Mouse (Mus musculus) naive thymus-derived CD4-positive, alpha-beta T cell, adult 2 months (primary cell): Measurements from ENCODE around the gene Fam189a1.

Experiments used
- DNase-seq: peaks from one replicate; pipeline ENCODE4 v3.0.0-alpha.2; 2011; ENCODE audit warnings: low read depth

Gene Fam189a1

DNA sequence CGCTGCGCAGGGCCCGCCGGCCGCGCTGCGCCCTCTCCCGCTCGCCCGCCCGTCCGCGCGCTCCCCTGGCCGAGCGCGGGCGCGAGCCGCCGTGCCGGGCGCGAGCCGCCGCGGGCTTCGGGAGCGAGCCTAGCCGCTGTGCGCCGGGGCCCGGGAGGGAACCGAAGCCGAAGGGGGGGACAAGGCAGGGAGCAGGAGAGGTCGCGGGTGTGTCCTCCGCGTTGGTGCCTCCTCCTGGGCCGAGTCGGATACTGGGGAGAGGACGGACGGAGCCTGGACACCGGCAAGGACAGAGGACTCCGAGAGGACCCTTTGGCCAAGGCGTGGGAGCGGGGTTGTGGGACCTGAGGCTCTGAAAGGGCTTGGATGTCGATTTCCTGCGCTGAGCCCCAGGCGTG is at the start of gene Fam189a1:
Gene Fam189a1 (minus strand): TSS at position 57 of the 398 bp plus-strand sequence.
- no peak for DNase-seq

DNA sequence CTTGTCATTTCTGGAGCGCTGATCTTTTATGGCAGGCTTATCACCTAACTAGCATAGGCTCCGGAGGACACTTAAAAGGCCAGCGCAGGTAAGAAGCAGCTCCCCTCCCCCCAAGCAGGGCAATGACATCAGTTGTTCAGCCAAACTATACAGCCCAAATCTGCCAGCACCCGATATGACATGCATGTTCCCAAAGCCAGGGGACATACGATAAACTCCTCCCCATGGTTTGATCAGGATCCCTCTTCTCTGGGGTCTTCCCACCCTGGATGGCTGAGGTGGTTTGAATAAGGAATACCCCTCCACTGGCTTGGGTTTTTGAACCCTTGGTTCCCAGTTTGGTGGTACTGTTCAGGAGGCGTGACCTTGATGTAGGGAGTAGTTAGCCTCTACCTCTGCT is 49.7 kb upstream of the Fam189a1 start:
- no peak for DNase-seq

DNA sequence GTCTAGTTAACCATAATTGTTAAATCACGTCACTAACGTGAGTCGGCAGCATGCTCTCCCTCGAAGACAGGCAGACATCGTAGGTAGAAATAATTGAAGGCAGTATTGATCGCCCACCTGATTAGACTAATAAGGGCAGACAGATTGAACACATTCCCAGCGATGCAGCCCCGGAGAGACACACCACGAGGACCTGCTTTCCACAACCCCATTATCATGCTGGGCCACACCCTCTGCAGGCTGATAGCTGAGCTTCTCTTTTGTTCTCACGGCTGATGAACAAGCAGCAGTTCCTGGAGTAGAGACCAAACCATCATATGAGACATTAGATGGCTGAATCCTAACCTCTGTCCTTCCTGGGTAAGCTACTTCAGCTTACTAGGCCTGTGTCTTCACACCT is 46.3 kb upstream of the Fam189a1 start:
- no peak for DNase-seq

DNA sequence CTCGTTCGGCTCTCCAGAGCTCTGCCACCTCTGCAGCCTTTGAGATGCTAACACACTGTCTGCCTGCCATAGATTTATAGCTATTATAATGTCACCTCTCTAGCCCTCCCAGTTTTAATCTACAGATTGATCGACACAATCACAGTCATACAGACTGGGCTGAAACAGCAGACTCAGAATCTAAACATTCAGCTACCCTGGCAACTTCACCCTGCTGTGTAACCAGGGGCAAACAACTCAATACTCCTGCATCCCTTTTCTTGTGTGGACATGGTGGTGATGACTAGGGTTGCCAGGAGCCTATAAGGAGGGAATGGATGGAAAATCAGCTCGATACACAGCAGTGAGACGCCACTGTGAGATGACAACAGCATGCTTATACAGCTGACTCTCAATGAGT is 24.3 kb upstream of the Fam189a1 start:
- no peak for DNase-seq

DNA sequence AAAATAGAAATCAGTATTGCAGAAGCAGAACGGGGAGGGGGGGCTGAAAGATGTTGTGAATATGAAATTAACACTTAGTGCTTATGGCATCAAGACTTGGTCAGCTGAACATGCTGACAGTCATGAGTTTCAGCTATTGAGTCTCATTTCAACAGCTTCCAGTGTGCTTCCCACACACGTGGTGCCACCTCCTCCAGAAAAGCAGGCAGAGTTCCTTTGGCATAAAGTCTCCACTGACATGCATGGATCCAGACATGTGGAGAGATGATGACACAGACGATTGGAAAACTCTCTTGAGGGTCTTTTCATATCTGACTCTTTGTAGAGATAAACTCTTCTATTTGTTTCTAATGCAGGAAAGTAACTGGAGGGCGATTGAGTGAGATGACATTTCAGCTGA is 14.4 kb upstream of the Fam189a1 start:
- no peak for DNase-seq

DNA sequence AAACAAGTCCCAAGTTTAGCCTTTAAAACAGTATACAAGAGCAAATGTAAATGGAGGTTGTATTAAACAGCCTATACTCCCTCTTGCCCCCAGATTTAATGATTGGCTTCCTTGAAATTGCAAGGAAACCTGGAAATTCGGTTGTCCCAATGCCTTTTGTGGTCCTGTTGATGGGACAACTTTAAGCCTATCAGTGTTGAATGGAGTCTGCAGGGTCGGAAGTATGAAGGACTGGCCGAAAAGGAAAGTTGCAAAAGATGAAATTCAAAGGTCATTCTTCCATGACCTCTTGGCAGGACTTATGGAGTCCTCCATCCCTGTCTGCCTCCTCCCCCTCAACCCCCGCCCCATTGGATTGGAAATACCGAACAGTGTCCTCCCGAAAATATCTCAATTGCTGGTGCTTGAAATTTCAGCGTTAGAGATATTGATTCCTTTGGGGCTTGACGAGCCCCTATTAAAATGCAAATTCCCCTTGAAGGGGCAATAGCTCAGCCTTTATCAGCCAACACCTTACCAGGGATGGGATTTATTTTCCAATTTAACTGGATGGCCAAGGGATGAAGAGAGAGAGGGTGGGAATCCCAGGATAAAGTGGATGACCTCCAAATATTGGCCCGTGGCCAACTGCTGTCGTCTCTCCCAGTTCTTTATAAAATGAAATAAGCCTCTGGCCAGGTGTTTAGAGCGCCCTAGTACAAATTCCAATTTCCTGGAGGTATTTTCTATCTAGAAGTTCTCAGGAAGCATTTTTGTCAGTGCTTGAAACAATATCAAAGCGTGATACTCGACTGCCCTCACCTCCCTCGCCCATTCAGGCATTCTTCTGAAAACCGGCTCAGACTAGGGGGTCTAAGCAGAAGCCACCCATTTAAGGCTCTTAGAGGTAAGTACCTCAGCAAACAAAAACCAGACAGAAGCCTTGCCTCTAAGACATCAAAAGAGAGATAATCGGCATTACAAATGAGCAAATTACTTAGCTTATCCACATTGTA is 958 bp upstream of the Fam189a1 start:
- no peak for DNase-seq

DNA sequence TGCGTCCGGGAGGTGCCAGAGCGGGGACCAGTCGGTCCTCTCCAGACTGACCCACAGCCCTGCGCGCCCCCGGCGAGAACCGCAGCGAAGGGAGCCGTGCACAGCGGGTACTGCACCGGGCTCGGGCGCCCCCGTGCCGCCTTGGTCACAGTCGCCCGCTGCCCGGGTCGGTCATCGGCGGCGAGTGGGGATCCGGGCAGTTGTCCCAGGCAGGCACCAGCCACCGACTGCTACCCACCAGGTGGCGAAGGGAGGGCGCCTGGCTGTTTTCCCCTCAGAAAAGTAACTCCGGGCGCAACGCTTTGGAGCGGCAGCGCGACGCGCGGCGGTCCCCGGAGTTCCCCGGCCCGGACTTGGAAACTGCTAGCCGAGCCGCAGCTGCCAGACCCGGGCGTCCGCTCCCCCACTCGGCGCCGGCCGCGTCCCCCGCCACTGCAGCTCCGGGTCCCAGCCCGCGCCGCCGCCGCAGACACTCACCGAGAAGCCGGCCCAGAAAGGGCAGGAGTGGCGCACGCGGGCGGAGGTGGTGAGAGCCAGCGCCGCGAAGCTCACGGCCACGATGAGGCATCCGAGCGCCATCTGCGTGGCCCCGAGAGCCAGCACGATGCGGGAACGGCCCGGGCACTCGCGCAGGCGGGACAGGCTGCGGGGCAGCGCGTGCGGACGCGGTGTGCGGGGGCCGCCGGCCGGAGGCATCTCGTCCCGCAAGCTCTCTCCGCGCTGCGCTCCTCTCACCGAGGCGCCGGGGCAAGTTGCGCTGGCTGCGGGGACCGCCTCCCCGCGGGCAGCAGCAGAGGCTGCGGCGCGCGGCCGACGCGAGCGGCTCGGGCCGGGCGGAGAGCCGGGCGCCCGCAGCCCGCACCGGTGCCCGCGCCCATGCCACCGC is 499 bp downstream of the Fam189a1 start:
- DNase-seq, result no peak

DNA sequence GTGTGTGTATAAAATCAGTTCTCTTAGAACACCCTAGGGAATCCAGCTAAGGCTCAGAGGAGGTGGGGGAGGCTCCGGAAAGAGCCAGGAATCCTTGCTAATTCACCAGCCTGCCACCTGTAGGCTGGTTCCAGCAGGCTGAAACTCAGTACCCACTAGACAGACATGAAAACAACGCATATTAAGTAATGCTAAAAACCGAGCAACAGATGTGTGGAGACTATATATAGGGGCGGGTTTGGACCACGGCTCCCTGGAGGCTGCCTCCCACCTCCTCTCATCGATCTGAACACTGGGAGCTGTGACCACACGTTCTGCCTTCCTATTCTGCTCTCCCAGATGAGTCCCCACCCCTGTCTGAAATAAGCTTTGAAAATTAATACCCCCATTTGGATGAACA is 1.8 kb downstream of the Fam189a1 start:
- DNase-seq, result no peak

DNA sequence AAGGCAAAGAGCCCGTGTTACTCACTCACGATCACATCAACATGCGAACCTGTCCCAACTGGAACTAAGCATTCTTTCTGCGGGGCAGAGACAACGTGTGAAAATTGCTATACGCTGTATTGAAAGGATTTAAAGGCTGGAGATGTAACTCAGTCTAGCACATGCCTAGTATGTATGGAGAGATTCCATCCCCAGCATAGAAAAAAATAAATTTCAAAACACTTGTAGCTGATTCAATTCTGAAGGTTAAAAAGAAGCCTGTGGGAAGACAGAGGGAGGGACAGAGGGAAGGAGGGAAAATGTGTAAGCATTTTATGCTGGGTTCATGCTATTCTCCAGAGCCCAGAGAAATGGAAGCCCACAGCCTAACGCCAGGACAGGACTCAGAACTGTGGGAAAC is 2.5 kb downstream of the Fam189a1 start:
- no peak for DNase-seq

DNA sequence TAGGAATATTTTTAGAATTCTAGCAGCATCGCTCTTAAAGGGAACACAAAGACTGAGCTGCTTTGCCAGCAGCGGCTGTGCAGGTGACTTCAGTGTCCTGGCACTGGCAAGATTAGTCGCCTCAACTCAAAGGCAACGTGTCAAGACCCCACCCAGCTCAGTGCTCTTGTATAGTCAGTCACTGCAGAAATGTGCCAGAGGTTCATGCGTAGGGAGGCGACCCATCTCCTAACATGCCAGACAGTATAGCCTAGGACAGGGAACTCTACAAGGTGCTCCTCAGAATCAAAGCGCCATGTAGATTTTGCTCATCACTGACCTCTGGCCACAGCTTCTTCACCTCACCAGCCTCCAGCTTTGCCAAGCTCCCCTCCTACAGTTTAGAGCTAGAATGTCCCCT is 4.8 kb downstream of the Fam189a1 start:
- DNase-seq, result no peak

DNA sequence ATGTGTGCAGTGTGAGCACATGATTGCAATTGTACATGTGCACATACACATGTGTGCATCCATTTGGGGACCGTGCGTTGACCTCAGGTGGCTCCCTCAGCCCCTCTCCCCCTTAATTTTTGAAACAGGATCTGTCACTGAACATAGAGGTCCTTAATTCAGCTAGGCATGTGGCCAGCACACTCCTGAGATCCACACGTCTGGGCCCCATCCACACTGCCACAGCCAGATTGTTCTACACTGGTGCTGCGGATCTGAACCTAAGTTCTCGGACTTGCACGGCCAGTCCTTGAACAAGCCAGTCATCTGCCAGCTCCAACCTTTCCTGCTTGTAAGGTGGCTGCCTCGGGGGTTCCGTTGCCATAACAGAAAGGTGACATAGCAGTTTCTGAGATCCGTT is 7.3 kb downstream of the Fam189a1 start:
- no peak for DNase-seq

DNA sequence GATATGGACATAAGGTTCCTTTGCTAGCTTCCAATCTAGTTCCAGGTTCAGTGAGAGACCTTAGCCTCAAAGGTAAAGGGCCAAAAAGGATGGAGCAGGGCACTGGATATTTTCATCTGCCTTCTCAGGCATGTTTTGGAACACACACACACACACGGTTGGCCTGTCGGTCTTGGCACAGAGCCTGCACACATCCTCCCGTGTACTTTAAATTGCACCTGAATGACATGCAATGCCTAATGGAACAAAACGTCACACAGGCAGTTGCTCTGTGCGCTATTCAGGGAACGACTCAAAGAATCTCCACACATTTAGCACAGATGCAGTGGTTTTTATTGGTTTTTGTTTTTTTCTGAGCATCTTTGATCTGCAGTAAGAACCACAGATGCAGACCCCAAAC is 11.5 kb downstream of the Fam189a1 start:
- no peak for DNase-seq

DNA sequence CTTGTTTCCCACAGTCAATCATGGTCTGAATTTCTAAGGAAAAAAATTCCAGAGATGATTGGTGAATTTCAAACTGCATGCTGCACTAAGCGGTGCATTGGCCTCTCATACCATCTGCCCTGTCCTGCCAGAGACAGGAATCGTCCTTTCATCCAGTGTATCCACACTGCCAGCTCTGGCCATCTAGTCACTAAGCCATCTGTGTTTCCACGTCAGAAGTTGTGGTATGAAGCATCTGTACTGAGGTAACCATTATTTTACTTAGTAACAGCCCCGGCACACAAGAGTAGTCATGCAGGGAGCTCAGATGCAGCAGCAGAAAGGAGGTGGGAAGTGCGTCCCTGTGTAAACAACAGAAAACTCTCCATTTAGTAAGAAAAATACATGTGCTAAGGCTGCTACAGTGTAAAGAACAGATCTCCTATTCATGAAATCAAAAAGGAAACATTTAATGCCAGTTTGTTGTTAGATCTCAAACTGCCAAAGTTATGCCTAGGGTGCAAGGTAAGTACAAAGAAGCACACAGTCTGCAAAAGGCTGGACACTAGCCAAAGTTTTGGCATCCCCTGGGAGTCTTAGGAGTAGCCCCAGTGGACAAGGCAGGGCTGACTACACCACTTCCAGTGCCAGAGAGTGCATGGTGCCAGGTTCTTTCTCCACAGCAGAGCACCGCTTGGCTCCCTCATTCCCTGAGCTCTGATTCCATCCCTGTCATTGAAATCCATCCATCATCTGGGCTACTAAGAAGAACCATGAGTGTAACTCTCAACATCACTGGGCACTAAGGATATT is 14.3 kb downstream of the Fam189a1 start:
- DNase-seq, result no peak

DNA sequence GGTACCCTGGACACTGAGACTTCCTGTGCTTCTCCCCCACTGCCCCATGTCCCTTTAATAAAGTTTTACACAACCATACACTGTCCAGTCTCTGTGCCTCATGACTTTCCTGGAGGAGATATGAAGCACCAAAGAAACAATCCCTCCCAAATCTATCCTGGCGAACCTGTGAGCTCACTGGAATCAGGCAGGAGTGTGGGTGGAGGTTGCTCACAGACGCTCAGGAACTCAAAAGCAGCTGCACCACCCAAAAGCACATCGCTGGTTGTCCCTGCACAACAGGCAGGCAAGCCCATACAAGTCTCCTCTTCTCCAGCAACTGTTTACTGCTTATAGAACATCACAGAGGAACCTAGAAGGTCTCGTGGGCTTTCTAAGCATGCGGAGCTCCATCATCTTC is 15.5 kb downstream of the Fam189a1 start:
- DNase-seq, result no peak

DNA sequence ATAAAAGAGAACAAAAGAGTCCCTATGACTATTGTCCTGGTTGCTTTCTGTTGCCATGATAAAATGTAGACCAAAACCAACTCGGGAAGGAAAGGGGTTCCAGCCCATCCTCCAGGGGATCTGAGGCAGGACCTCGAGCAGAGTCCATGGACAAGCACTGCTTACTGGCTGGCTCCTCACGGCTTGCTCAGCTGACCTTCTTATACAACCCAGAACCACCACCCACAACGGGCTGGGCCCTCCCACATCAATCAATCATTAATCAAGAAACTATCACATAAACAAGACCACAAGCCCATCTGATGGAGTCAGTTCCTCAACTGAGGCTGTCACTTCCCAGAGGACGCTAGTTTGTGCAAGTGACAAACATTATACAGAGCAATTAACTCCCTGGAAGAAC is 16.3 kb downstream of the Fam189a1 start:
- no peak for DNase-seq

DNA sequence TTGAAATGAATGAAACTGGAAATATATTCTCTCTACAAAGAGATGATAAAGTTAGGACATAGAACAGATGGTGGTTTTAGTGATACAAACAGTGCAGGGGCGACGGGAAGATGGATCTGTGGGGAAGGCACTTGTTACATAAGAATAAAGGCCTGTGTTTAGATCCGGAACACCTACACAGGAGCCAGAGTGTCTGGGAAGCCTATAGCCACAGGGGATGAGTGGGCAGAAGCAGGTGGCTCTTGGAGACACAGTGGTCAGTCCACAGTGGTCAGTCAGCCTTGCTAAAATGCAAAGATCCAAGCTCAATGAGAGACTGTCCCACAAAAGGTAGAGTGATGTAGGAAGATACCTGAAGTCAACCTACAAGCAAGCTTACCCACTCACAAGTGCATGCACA is 32.6 kb downstream of the Fam189a1 start:
- no peak for DNase-seq

DNA sequence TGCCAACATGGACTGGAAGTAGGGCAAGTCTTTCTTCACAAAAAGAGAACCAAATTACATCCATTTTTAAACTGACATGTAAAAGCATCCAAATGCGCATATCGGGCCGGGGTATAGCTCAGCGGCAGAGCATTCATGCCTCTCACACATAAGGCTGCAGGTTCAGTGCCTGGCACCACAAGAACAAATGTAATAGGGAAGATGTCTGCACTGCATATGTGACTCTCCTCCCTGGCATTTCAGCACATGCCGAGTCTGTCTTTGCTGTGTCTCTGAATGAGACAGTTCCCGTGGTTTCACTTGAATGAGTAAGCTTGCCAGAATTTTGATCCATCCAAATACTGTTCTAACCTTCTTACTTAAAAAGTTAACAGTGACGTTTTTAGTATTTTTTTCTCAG is 39.5 kb downstream of the Fam189a1 start:
- no peak for DNase-seq

DNA sequence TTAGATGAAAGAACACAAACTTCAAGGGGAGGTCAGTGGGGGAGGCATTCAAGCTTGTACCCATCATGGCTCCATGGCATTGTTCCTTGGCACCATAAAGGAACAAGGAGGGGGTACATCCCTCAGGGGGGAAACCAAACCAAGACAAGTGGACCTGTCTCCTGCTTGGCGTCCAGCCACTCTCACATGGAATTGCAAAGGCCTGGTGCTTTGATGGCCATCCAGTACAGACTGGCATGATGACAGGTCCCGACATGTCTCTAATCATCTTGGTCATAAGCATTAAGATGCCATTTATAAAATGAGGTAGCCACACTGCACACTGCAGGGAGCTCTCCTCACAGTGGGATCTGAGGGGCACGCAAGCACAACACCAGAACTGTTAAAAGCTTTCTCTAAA is 41.0 kb downstream of the Fam189a1 start:
- no peak for DNase-seq

DNA sequence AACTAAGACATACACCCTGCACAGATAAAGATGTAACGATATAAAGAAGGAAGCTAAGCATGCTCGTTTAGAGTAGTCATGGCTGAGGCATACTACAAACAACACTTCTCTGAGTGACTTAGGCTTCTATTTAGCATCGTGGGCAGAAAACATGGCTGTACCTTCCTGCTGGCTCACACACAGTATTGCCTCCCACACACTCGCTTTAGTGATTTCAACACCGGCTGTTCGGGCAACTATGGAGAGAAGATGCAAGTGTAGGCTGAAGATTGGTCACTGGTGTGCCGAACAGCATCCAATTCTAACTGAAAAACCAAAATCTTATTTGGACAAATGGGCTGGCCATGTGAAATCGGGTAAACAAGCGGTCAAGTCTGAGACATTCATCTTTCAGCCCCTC is 44.7 kb downstream of the Fam189a1 start:
- DNase-seq, result no peak

DNA sequence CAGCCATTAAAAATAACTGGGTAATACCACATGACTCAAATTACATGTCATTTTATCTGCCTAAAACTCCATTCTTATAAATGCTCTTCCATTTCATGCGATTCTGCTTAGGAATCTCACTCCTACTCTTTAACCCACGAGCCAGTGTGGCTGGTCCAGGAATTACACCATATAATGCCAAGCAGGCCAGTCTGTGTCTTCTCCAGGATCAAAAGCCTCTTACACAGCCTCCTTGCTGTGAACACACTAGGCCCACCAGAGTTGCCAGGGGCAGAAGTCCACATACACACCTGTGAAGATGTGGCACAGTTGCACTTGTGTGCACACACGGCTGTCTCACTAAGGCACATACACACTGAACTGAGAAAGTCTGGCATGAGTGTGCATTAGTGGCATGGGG is 50.8 kb downstream of the Fam189a1 start:
- DNase-seq, result no peak

DNA sequence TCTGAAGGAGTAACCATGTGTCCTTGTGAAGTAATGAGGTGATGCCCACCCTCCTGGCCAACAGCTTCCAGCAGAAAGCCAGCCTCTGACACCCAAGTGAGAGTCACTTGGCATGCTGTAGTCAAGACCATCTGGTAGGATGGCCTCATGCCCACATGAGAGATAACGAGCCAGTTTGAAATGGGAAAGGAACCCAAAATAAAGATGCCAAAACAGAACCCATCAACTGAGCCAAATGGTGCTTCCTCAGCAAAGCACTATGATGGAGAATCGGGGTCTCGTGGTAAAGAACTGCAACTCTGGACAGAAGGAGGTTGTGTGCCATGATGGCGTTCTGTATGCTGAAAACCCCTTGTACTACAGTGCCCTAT is 51.3 kb downstream of the Fam189a1 start:
- DNase-seq, result no peak
